ENCODE assay signal across 8 mouse cellular contexts in the genomic region with DNA sequence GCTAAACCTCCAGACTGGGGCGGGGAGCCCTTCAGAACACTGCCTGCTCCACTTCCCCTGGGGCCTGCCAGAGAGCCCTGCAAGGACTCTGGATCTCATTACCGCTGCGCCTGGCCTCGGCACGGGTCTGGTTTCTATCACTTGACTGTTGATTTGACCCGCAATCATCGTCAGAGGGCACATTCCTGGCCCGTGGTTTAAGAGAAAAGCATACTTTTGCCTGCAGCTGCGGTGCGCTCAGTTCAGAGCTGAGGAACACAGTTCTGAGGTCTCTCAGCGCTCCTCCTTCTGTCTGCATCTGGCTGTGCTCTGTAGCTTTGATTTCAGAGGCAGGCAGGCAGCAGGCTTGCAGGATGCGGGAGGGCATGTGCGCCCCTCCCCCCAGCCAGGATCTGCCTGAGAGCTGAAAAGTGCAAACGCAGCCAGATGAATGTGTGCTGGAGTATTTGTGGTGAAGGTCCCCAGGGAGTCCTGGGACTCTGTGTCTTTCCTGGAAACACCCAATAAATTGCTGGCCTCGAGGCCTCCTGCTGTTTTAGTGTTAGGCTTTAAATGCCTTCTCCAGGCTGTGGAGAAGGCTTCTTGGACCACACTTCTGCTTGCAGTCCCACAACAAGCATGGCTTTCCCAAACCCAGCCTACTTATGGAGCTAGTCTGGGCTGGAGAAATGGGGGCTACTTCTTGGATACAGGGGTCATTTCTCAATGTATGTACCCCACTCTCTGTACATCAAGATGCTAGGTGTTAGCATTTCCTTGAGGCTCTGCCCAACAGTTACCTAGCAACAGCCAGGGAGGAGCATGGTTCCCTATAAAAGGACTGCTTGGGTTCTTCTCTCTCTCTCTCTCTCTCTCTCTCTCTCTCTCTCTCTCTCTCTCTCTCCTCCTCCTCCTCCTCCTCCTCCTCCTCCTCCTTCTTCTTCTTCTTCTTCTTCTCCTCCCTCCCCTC. TPM values are rescaled to one million over a fixed set of nuclear protein-coding genes. Genes with fewer than 3 reads are reported as not detected.
DNase-seq lines count a peak whose midpoint lies in the region; ATAC-seq and TF ChIP-seq lines count a peak whose summit lies in the region.

No protein-coding gene starts in this region.

- peak; percentile 56 for TF ChIP-seq POLR2A in embryonic fibroblast, embryonic 13.5 days (IDR thresholded peaks at IDR 0.05; ENCODE audit: low read depth, low read length)
- TF ChIP-seq POLR2A in testis, adult 2 months (IDR thresholded peaks at IDR 0.05; ENCODE audit: control insufficient read depth, low read depth, low read length), result no peak

- no peaks in the 10 kb centered on the region for H3K9me3 ChIP-seq in heart, embryonic 12.5 days (replicated peaks)
- H3K9me3 ChIP-seq in limb, embryonic 15.5 days, result no peaks in the 10 kb centered on the region
- H3K9me3 ChIP-seq in midbrain, postnatal 0 days (ENCODE audit: low read length), result no peaks in the 10 kb centered on the region

- TF ChIP-seq CTCF in embryonic fibroblast, embryonic 13.5 days (IDR thresholded peaks at IDR 0.05; ENCODE audit: borderline replicate concordance, insufficient read depth, low read length), result no peak
- no peak; the same call in 1 of the 2 replicates for TF ChIP-seq CTCF in midbrain, postnatal 0 days (IDR thresholded peaks at IDR 0.05)
- no peak for TF ChIP-seq CTCF in testis, adult 2 months (IDR thresholded peaks at IDR 0.05; ENCODE audit: control insufficient read depth, insufficient read depth, insufficient replicate concordance, low read depth, low read length)

- ATAC-seq in heart, embryonic 12.5 days (ENCODE audit: insufficient number of reproducible peaks, low FRiP score), result peak; percentile 91
- ATAC-seq in limb, embryonic 15.5 days (ENCODE audit: insufficient number of reproducible peaks, low FRiP score, low TSS enrichment, low read depth), result peak; percentile 93
- peak; percentile 59 for ATAC-seq in midbrain, postnatal 0 days (ENCODE audit: low FRiP score)
- no peak for ATAC-seq in megakaryocyte-erythroid progenitor cell, adult 5-6 weeks (replicated peaks; ENCODE audit: low FRiP score, low TSS enrichment, poor library complexity, severe bottlenecking)

- peak overlapping the region; percentile 52 for H3K4me2 ChIP-seq in heart, embryonic 12.5 days
- H3K4me2 ChIP-seq in limb, embryonic 15.5 days, result peak overlapping the region; percentile 37
- H3K4me2 ChIP-seq in midbrain, postnatal 0 days (ENCODE audit: low read depth, low read length, poor library complexity, severe bottlenecking), result peak overlapping the region; percentile 18

- no peak overlapping the region for H3K4me3 ChIP-seq in embryonic fibroblast, embryonic 13.5 days (ENCODE audit: insufficient read depth, low read length)
- H3K4me3 ChIP-seq in heart, embryonic 12.5 days, result no peak overlapping the region
- H3K4me3 ChIP-seq in limb, embryonic 15.5 days, result peak overlapping the region; percentile 4
- H3K4me3 ChIP-seq in midbrain, postnatal 0 days (ENCODE audit: low read depth, low read length), result no peak overlapping the region
- H3K4me3 ChIP-seq in testis, adult 2 months (ENCODE audit: control insufficient read depth, low read depth, low read length), result no peak overlapping the region

- H3K9ac ChIP-seq in heart, embryonic 12.5 days, result peak overlapping the region; percentile 21; the same call in 1 of the 2 replicates
- H3K9ac ChIP-seq in limb, embryonic 15.5 days, result no peak overlapping the region
- H3K9ac ChIP-seq in midbrain, postnatal 0 days (replicated peaks; ENCODE audit: low read length, poor library complexity, severe bottlenecking), result peak overlapping the region; percentile 39; the same call in 1 of the 2 replicates

- under 1% methylated on average over 15 of the region's 15 CpGs for WGBS in heart, embryonic 12.5 days
- 3% methylated on average over 15 of the region's 15 CpGs for WGBS in limb, embryonic 15.5 days
- 4% methylated on average over 15 of the region's 15 CpGs for WGBS in midbrain, postnatal 0 days

- peak overlapping the region; percentile 100 for H3K27ac ChIP-seq in embryonic fibroblast, embryonic 13.5 days (ENCODE audit: insufficient read depth, low read length)
- peak overlapping the region; percentile 90 for H3K27ac ChIP-seq in heart, embryonic 12.5 days (ENCODE audit: poor library complexity, severe bottlenecking)
- peak overlapping the region; percentile 94 for H3K27ac ChIP-seq in limb, embryonic 15.5 days
- peak overlapping the region; percentile 76 for H3K27ac ChIP-seq in midbrain, postnatal 0 days (ENCODE audit: low read depth, low read length)
- H3K27ac ChIP-seq in testis, adult 2 months (ENCODE audit: control insufficient read depth, insufficient read depth, low read depth, low read length), result peak overlapping the region; percentile 60

- no peaks in the 10 kb centered on the region for H3K27me3 ChIP-seq in heart, embryonic 12.5 days (replicated peaks)
- H3K27me3 ChIP-seq in limb, embryonic 15.5 days, result no peaks in the 10 kb centered on the region
- H3K27me3 ChIP-seq in midbrain, postnatal 0 days (ENCODE audit: insufficient read depth, low read length), result no peaks in the 10 kb centered on the region
- H3K27me3 ChIP-seq in testis, adult 2 months (ENCODE audit: control insufficient read depth, insufficient read depth, low read length), result no peaks in the 10 kb centered on the region

- H3K4me1 ChIP-seq in embryonic fibroblast, embryonic 13.5 days (ENCODE audit: control insufficient read depth, insufficient read depth, low read length), result peaks cover 16% of the 10 kb centered on the region
- peaks cover 60% of the 10 kb centered on the region for H3K4me1 ChIP-seq in heart, embryonic 12.5 days (replicated peaks)
- peaks cover 52% of the 10 kb centered on the region for H3K4me1 ChIP-seq in limb, embryonic 15.5 days
- H3K4me1 ChIP-seq in midbrain, postnatal 0 days (ENCODE audit: insufficient read depth, low read length), result peaks cover 25% of the 10 kb centered on the region
- H3K4me1 ChIP-seq in testis, adult 2 months (ENCODE audit: control insufficient read depth, insufficient read depth, low read length), result peaks cover 19% of the 10 kb centered on the region

- H3K36me3 ChIP-seq in heart, embryonic 12.5 days, result no peaks in the 10 kb centered on the region
- no peaks in the 10 kb centered on the region for H3K36me3 ChIP-seq in limb, embryonic 15.5 days
- no peaks in the 10 kb centered on the region for H3K36me3 ChIP-seq in midbrain, postnatal 0 days (ENCODE audit: insufficient read depth, low read length)
- no peaks in the 10 kb centered on the region for H3K36me3 ChIP-seq in testis, adult 2 months (ENCODE audit: control insufficient read depth, insufficient read depth, low read length)

- DNase-seq in ZHBTc4 (ENCODE audit: low read depth, low spot score), result peak; percentile 88
- DNase-seq in kidney, adult 9 months, result peak; percentile 86
- DNase-seq in midbrain, postnatal 0 days (ENCODE audit: low spot score), result peak; percentile 71

RNA-seq across cellular contexts. Expression of a gene that starts 56.2 kb away (rescaled TPM):
- polyA plus RNA-seq in embryonic fibroblast, embryonic 13.5 days (2011; ENCODE audit: insufficient read length, low read depth, missing spikeins), result 1.4 and 6.0 TPM in 2 replicates
- 4.5 and 4.9 TPM in 2 replicates for polyA plus RNA-seq in heart, embryonic 12.5 days (2016; fragmentation: Nextera tagmentation; extraction: Ambion mirVana)
- polyA plus RNA-seq in limb, embryonic 15.5 days (2015; fragmentation: Nextera tagmentation; extraction: Ambion mirVana), result 23.8 and 25.3 TPM in 2 replicates
- 2.5 and 8.5 TPM in 2 replicates for total RNA-seq in midbrain, postnatal 0 days (2014; rRNA removed)
- polyA plus RNA-seq in midbrain, postnatal 0 days (2015; fragmentation: Nextera tagmentation; extraction: Ambion mirVana), result 10.5 and 10.6 TPM in 2 replicates
- polyA plus RNA-seq in testis, adult 2 months (2012; rRNA removed), result 4.0 and 6.0 TPM in 2 replicates
- total RNA-seq in megakaryocyte-erythroid progenitor cell, adult 5-6 weeks (2014; fragmentation: Nextera tagmentation), result 8.8 and 11.6 TPM in 2 replicates
- 20.9 and 41.6 TPM in 2 replicates for total RNA-seq in megakaryocyte-erythroid progenitor cell, adult 5-6 weeks (2017)
